Mouse (Mus musculus): ENCODE data around the gene C1qtnf5. TPM values are rescaled to one million over a fixed set of nuclear protein-coding genes. Genes with fewer than 3 reads are reported as not detected.
"Not testable (repeated sequence)": the region's sequence is repeated elsewhere in the genome, so short reads cannot be mapped to it uniquely, and the experiment has no call there.

The C1qtnf5 gene
- total RNA-seq, 1 experiment from 2014 or later, result not detected

DNA sequence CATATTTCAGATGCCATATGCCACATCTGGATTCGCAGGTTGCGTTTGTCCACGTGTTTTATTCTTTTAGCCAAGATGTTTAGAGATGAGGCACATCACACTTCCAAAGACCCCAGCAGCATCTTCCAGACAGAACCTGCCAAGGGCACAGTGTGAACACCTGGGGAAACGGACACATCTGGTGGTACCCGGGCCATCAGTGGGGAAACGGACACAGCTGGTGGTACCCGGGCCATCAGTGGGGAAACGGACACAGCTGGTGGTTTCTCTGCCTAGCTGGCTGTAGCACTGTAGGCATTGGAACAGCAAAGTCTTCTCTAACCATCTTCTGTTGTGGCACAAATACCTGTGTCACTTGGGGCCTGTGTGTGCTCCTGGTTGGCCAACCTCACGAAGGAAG, 11.3 kb upstream of the C1qtnf5 start:
- no peak for ATAC-seq (ENCODE audit: extremely low read depth, insufficient number of reproducible peaks, low FRiP score, poor library complexity, severe bottlenecking)

- no peak for ATAC-seq (ENCODE audit: extremely low read depth, insufficient number of reproducible peaks, low FRiP score, poor library complexity, severe bottlenecking)
These were observed 10.5 kb upstream of the C1qtnf5 start for GRCm38 (mm10) chr9:44096536-44096935.

GRCm38 (mm10) chr9:44101490-44101889, 5.6 kb upstream of the C1qtnf5 start, which contains the start of gene Mfrp:
Gene Mfrp (plus strand): TSS chr9:44101729.
- no peak for ATAC-seq (ENCODE audit: extremely low read depth, insufficient number of reproducible peaks, low FRiP score, poor library complexity, severe bottlenecking)

DNA sequence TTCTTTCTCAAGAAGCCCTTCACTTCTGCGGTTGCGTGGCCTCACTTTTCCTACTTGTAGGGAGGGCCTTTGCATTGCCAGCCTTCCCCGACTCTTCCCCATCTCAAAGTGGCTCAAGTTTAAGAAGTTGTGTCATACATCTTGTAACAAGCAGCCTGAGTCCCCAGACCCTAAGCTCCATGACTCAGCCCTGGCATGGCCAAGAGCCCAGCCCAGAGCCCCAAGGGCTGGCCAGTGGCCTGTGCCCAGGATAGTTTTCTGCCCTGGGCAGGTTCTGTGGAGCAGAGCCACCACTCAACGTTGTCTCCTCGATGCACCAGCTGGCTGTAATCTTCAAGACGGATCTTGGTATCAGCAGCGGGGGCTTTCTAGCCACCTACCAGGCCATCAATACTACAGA, 2.2 kb upstream of the C1qtnf5 start:
- ATAC-seq (ENCODE audit: extremely low read depth, insufficient number of reproducible peaks, low FRiP score, poor library complexity, severe bottlenecking), result no peak

GRCm38 (mm10) chr9:44105781-44106180, 1.3 kb upstream of the C1qtnf5 start:
- no peak for ATAC-seq (ENCODE audit: extremely low read depth, insufficient number of reproducible peaks, low FRiP score, poor library complexity, severe bottlenecking)

- no peak for ATAC-seq (ENCODE audit: extremely low read depth, insufficient number of reproducible peaks, low FRiP score, poor library complexity, severe bottlenecking)
These were observed 863 bp upstream of the C1qtnf5 start for GRCm38 (mm10) chr9:44106182-44106581.

DNA sequence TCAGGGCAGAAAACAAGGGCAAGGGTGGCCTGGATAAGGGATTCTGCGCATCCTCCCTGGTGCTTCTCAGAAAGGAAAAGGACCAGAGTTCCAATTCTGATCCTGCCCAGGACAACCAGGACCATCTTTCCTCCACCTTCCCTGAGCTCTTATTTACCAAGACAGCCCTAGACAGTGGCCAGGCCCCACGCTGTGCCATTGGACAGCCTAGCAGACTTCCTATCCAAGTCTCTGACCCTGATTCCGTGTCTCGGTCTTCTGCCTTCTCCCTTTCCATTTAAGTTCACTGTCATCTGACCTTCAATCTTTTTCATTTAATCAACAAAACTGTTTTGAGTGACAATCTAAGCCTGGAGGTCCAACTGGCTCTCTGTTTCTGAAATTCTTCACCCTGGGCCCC, 449 bp upstream of the C1qtnf5 start:
- ATAC-seq (ENCODE audit: extremely low read depth, insufficient number of reproducible peaks, low FRiP score, poor library complexity, severe bottlenecking), result no peak

DNA sequence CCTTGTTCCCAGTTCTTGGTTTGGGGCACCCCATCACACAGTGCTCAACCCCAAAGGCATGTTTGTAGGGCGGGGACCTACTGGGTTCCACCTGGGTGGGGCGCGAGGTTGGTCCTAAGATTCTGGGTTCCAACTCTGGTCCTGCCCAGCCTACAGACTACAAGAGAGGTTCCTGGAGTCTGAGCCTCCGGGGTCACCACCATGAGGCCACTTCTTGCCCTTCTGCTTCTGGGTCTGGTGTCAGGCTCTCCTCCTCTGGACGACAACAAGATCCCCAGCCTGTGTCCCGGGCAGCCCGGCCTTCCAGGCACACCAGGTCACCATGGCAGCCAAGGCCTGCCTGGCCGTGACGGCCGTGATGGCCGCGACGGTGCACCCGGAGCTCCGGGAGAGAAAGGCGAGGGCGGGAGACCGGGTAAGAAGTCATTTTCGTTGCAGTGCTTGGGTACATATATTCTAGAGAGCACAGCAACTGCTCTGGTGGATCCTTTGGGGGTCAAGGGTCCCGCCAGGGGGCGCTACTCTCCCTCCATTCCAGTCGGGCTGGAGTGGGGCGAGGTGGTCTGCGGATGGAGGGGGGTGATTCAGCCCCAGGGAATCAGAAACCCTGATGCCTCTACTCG, 623 bp downstream of the C1qtnf5 start:
- ATAC-seq (ENCODE audit: extremely low read depth, insufficient number of reproducible peaks, low FRiP score, poor library complexity, severe bottlenecking), result no peak

- no peak for ATAC-seq (ENCODE audit: extremely low read depth, insufficient number of reproducible peaks, low FRiP score, poor library complexity, severe bottlenecking)
These were observed 1.4 kb downstream of the C1qtnf5 start for GRCm38 (mm10) chr9:44108269-44109055.

DNA sequence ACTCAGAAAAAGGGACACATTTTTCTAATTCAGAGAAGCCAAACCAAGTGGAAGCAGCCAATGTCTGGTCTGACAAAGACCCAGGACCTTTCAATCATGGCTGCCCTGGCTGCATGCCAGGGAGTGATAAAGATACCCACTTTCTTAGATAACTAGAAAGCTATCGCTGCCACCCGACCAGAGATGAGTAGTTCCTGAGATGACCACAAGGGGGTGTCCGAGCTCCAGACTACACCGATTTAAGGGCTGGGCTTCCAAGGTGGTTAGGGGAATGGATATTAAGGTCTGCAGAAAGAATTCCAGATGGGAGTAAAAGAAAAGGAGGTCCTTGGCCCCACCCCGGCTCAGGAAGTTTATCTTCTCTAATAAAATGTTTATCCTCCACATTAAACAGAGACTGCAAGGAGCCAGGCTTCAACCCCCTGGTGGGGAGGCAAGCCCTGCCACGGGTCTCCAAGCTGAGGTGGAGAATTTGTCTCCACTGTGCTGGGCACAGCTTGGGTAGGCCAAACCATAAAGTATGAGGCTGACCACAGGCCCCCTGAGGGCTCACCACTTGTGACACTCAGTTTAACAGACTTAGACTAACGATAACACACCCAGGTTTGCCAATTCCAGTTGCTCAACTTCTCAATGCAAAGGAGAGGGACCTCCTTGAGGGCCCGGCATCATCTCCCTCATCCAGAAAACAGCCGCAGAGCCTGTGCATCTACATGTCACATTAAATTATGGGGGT, 2.5 kb downstream of the C1qtnf5 start:
- ATAC-seq (ENCODE audit: extremely low read depth, insufficient number of reproducible peaks, low FRiP score, poor library complexity, severe bottlenecking), result no peak

- ATAC-seq (ENCODE audit: extremely low read depth, insufficient number of reproducible peaks, low FRiP score, poor library complexity, severe bottlenecking), result not testable (repeated sequence)
These were observed 4.9 kb downstream of the C1qtnf5 start for GRCm38 (mm10) chr9:44111909-44112308.

DNA sequence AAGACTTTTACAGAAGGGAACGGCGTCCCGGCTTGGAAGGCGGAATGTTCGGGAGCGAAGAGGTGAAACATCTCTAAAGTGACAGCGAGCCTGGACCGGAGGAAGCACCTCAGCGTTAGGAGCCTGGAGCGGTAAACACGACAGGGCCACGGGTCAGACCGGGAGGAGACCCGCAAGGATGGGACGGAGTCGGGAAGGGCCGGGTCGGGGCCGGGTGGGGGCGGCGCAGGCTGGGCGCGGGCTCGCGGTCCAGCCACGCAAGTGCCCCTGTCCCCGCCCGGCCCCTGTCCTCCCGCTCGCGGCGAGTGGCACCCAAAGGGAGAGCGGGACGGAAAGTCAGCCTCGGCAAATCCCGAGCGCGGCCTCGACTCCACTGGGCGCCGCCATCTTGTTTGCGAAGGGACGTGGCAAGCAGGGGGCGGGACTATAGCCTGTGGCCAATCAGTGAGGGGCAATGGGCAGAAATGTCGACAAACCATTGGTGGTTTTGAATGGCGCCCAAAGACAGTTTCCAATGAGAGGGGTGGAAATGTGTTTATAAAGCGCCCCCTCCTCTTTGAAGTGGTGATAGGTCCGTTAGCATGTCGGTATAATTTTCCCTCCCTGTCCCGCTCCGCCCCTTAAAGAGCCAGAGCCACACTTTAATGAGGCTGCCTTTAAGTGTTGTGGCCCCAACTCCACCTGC, 6.2 kb downstream of the C1qtnf5 start, which contains the start of the genes Gm49380 and Rnf26:
TSS of gene Gm49380 (minus strand) at position 396 of the 685 bp plus-strand sequence.
TSS of gene Rnf26 (minus strand) at position 413 of the 685 bp plus-strand sequence.
- peak; percentile 95 for ATAC-seq (ENCODE audit: extremely low read depth, insufficient number of reproducible peaks, low FRiP score, poor library complexity, severe bottlenecking)

DNA sequence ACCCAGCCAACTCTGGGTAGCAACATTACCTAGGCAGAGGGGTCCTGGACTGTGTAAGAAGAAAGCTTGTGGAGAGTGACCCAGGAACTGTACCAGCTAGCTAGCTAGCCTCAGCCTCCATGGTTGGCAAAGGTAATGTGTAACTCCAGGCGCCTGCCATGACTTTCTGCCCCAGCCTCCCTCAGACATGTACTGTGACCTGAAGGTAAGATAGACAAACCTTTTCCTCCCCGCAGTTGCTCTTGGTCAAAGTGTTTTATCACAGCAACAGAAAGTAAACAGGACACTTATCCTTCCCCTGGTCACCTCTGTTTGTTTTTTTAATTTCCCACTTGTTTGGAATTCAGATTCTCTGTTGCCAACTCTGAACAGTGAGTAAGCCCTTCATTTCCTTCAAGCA, 7.4 kb downstream of the C1qtnf5 start:
- ATAC-seq (ENCODE audit: extremely low read depth, insufficient number of reproducible peaks, low FRiP score, poor library complexity, severe bottlenecking), result no peak

DNA sequence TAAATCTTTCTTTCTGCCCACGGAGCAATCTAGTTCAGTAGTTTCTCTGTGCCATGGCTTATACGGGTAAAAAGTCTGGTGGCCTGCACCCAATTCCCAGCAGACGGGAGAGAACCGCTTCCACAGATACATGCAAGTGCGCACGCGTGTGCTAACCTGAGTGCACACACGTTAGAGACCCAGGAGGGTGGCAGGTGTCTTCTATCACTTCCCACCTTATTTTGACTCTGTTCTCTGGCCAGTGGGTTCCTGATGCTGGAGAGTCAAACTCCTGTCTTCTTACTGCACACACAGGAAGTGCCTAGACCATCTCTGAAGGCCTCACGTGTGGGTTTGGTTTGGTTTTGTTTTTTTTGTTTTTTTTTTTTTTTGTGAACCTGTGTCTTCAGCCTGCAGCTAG, 8.6 kb downstream of the C1qtnf5 start:
- no peak for ATAC-seq (ENCODE audit: extremely low read depth, insufficient number of reproducible peaks, low FRiP score, poor library complexity, severe bottlenecking)

GRCm38 (mm10) chr9:44116182-44116581, 9.1 kb downstream of the C1qtnf5 start:
- no peak for ATAC-seq (ENCODE audit: extremely low read depth, insufficient number of reproducible peaks, low FRiP score, poor library complexity, severe bottlenecking)

GRCm38 (mm10) chr9:44119011-44119410, 12.0 kb downstream of the C1qtnf5 start:
- ATAC-seq (ENCODE audit: extremely low read depth, insufficient number of reproducible peaks, low FRiP score, poor library complexity, severe bottlenecking), result no peak

DNA sequence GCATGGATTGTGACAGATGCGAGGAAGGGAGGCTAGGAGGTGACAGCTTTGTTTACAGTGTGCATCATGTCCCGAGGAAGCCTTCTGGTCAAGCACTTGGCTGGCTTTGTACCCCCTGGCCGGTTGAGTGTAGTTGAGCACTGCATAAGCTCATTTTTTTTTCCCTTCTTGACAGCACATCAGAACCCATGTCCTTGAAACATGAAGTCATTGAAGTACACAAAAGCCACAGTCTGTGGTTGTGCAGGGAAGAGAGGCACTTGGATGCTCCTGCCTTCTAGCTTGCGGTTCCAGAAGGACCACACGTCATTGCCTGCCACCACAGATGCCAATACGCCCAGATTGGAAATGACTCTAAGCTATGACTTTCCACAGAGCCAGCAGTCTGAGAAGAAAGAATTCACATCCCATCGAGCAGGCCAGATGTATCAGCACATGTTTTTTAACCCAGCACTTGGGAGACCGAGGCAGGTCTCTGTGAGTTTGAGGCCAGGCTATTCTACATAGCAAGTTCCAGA, 13.0 kb downstream of the C1qtnf5 start:
- no peak for ATAC-seq (ENCODE audit: extremely low read depth, insufficient number of reproducible peaks, low FRiP score, poor library complexity, severe bottlenecking)

DNA sequence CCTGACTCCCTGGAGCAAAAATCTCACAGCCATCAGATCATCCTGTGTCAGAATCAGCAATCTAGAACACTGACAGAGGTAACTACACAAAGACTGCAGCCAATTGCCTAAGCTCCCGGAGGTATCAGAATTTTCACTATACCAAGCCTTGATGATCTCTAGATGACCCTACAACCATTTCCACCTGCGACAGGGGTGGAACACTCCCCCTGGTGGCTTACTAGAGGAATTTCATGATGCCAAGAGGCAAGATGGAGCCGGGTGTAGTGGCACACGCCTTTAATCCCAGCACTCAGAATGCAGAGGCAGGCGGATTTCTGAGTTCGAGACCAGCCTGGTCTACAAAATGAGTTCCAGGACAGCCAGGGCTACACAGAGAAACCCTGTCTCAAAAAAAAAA, 17.3 kb downstream of the C1qtnf5 start:
- ATAC-seq (ENCODE audit: extremely low read depth, insufficient number of reproducible peaks, low FRiP score, poor library complexity, severe bottlenecking), result no peak

DNA sequence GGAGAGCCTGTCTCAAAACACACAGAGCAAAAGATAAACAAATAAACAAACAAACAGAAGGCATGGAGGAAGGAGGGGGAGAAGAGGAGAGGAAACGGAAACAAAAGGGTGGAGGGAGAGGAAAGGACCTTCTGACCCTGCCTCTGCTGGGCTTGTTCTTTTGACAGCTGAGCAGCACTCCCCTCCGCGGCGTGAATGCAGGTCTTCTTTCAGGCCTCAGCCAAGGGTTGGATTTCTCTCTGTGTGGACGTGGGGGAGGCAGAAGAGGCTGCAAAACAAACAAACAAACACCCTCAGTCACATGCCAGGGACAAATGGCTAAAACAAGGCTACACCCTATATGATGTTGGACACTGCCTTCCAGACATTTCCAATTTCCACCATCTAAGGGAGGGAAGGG, 18.0 kb downstream of the C1qtnf5 start:
- ATAC-seq (ENCODE audit: extremely low read depth, insufficient number of reproducible peaks, low FRiP score, poor library complexity, severe bottlenecking), result no peak

Data from neutrophil, adult 5-6 weeks (primary cell).